Mouse (Mus musculus) spleen, adult 12 weeks (tissue): Measurements from ENCODE around the gene Fpgt.

Source experiments
- DNase-seq: peaks from one replicate; pipeline ENCODE4 v3.0.0; 2022; ENCODE audit warnings: low spot score

Gene Fpgt

GRCm38 (mm10) chr3:155093116-155093956 lies at the start of gene Fpgt, which contains the start of gene Lrriq3:
TSS of gene Fpgt (minus strand) at chr3:155093403.
TSS of gene Lrriq3 (plus strand) at chr3:155093434.
- peak; percentile 66 for DNase-seq

GRCm38 (mm10) chr3:155141047-155141446 lies 47.8 kb upstream of the Fpgt start:
- DNase-seq = no peak

DNA sequence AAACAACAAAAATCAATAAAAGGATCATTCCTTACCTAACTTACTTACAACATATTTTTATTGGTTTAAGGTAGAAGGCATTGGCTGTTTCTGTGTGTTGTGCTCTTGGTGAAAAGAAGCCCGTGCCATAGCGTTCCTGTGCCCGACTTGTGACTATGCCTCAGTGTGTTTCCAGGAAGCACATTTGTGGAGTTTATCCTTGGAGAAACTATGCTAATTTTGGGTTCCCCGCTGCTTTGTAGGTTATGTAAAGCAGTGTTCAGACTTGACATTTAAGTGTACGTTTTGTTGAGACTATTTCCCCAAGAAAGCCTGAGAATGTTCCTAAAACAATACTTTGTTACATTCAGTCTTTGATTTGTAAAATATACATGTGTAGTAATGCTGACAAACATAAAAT lies 44.5 kb upstream of the Fpgt start:
- no peak for DNase-seq

DNA sequence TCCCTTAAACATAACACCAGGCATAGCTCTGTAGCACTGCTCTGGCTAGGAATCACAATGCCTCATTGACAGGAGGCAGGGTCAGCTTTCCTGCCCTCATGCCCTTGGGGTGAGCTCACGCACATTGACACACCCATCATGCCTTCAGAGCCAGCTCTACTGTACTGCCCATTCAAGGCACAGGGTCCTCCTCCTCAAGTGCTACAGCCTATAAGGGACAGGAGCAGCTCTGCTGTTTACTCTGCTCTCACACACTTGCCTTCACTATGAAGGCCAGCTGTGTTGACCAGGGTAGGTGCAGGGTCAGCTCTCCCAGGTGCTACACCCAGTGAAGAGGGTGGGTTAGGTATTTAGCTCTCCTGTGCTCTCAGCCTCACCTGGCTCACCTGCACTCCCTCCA lies 12.8 kb upstream of the Fpgt start:
- DNase-seq = no peak

DNA sequence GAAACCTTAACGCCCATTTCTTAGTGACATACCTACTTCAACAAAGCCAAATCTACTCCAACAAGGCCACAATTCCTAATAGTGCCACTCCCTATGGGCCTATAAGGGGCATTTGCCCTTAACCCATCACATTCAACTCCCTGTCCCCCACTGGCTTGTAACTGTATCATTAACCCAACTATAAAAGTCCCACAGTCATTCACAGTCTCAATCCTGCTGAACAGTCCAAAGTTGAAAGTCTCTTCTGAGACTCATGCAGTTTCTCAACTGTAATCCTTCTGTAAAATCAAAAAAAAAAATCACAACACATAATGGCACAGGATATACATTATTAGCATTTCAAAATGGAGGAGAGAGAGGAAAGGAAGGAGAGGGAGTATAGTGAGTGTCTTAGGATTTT lies 6.1 kb upstream of the Fpgt start:
- DNase-seq = no peak

GRCm38 (mm10) chr3:155092081-155092480 lies 1.1 kb downstream of the Fpgt start:
- DNase-seq = no peak

GRCm38 (mm10) chr3:155077908-155078307 lies 15.3 kb downstream of the Fpgt start:
- no peak for DNase-seq

DNA sequence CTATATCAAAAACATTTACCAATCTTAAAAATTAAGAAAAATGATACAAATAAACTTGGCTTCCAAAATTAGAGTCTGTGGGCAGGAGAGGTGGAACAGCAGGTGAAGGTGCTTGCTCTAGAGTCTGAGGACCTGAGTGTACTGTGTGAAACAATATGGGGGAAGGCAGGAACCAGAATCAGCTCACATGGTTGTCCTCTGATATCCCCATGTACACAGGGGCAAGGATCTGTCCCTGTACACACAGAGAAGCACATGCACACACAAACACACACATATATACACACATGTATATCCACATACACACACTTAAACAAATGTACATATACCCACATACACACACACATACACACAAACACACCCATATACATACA lies 33.8 kb downstream of the Fpgt start:
- DNase-seq = no peak

GRCm38 (mm10) chr3:155058800-155059448 lies 34.3 kb downstream of the Fpgt start:
- DNase-seq = no peak

GRCm38 (mm10) chr3:155057566-155057965 lies 35.6 kb downstream of the Fpgt start:
- no peak for DNase-seq

DNA sequence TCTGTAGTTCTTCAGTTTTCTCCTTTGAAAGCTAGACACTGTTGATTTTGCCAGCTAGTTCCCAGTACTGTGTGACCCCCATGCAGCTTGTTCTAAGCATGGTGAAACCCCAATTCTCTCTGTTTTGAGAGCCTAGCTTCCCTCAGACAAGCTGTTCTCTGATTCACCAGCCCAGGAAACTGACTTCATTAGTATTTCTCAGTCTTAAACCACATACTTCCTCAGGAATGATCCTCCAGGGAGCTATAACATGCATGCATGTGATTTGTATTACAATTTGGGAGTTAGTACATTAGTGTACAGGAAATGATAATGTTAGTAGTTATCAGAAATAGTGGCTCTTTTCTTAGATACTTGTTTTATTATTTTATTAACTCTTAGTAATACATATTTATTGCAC lies 36.6 kb downstream of the Fpgt start:
- no peak for DNase-seq

DNA sequence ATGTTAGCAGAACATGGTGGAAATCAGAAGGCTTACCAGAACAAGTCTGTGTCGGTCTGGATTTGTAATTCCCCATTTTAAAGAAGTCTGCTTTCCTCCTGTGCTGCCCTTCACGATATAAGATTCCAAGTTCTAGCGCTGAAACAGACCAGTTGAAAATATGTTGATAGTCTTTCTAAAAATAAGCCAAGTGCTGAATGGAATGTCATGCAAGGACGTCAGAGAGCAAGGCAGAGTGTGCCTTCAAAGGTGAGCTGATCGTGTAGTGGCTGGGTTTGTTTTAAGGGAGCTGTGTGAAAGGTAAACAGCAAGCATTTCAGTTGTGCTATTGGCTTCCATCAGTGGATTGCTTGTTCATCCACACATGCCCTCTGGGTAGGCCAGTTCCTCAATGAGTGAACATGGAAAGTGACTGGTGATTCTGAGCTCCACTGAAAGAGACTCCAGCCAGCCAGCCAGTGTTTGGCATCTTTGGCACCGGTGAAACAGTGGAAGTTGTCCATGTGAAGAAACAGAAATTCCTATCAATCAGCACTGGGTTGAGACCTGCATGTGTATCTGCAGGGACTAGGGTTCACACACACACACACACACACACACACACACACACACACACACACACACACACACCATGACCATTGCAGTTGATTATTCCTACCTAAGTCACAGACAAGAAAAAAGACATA lies 37.8 kb downstream of the Fpgt start, which contains the start of gene Tnni3k:
Gene Tnni3k (minus strand): TSS at position 177 of the 686 bp plus-strand sequence.
- DNase-seq = no peak

- DNase-seq = no peak
Measured at GRCm38 (mm10) chr3:155053189-155053588, 40.0 kb downstream of the Fpgt start.

GRCm38 (mm10) chr3:155052021-155052420 lies 41.2 kb downstream of the Fpgt start:
- no peak for DNase-seq

DNA sequence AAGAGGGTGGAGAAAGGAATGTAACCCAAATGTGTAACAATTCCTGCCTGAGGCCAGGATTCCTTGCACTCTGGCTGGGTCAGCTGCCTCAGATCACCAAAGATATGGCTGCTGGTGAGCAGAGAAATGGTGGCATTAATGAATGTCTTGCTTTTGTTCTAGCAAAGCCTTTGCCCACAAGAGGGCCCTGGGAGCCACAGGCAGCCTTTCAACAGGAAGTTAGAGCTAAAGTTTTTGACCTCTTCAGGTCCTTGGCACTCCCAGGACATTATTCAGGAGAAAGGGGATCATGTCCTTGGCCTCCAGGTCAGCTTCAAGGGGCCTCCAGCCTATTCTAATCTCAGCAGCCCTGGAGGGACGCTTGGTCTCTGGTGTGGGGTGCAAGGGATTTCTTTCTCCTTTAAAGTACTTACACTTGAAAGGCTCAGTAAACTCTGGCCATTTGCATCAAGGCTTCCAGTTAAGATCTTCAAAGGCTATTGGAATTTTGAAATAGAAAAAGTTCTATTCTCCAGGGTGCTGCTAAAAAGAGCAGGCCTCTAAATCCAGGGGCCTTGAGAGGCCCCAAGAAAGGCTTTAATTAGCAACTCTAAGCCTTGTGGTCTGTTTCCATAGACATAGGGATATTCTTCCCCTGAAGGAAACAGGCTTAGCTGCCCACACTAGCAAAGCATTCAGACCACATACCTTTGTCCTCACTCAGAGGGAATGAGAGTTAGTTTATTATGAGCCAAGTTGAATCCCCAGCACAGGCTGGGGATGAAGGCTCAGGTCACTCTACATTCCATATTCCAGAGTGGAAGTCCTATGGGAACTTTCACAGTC lies 54.0 kb downstream of the Fpgt start:
- DNase-seq = no peak
